Mouse (Mus musculus) liver, embryonic 11.5 days (tissue): Measurements from ENCODE around the gene St7. TPM values are rescaled to one million over a fixed set of nuclear protein-coding genes. Genes with fewer than 3 reads are reported as not detected.

Source experiments
- ATAC-seq: fragments of 200-750 bp; cut with Nextera tagmentation; replicated peaks from 2 replicates; pipeline ENCODE4 v1.8.0; 2017; ENCODE audit warnings: moderate number of reproducible peaks, mild to moderate bottlenecking, moderate TSS enrichment, moderate library complexity; ENCODE audit not compliant: low FRiP score
- DNase-seq: peaks from one replicate; pipeline ENCODE4 v3.0.0-alpha.2; 2017; ENCODE audit warnings: low spot score
- H3K27ac ChIP-seq: fragments of 300-500 bp; sonication (generic); 2 replicates; pipeline ENCODE4 v1.5.1; 2014; ENCODE audit warnings: mild to moderate bottlenecking, low read depth, low read length, control low read depth
- H3K27me3 ChIP-seq: fragments of 300-500 bp; sonication (generic); replicated peaks from 2 replicates; pipeline ENCODE4 v1.6.1; 2014; ENCODE audit warnings: low read length, mixed read lengths; ENCODE audit not compliant: control insufficient read depth, insufficient read depth
- H3K36me3 ChIP-seq: fragments of 300-500 bp; sonication (generic); 2 replicates; pipeline ENCODE4 v1.6.1; 2014; ENCODE audit warnings: mild to moderate bottlenecking, low read length, moderate library complexity, mixed read lengths; ENCODE audit not compliant: control insufficient read depth, insufficient read depth
- H3K4me1 ChIP-seq: fragments of 300-500 bp; sonication (generic); replicated peaks from 2 replicates; pipeline ENCODE4 v1.6.1; 2014; ENCODE audit warnings: low read length, mixed read lengths; ENCODE audit not compliant: control insufficient read depth, insufficient read depth
- H3K4me2 ChIP-seq: fragments of 300-500 bp; sonication (generic); 2 replicates; pipeline ENCODE4 v1.6.1; 2014; ENCODE audit warnings: mild to moderate bottlenecking, control low read depth, moderate library complexity
- H3K4me3 ChIP-seq: fragments of 300-500 bp; sonication (generic); 2 replicates; pipeline ENCODE4 v1.5.1; 2014; ENCODE audit warnings: low read depth, low read length, control low read depth
- H3K9ac ChIP-seq: fragments of 300-500 bp; sonication (generic); 2 replicates; pipeline ENCODE4 v1.6.1; 2014; ENCODE audit warnings: low read depth, low read length, control low read depth
- H3K9me3 ChIP-seq: fragments of 300-500 bp; sonication (generic); 2 replicates; pipeline ENCODE4 v1.6.1; 2016; ENCODE audit warnings: low read length, inconsistent platforms, mixed read lengths; ENCODE audit not compliant: control insufficient read depth
- WGBS: fragments of 180-500 bp; shearing (Covaris S2); extraction: QIAGEN DNeasy Blood & Tissue Kit; methylation state at CpG from one replicate; pipeline ENCODE4 v1.1.7; 2014; 5-methylcytosine and 5-hydroxymethylcytosine counted together
- polyA plus RNA-seq: library from polyadenylated mRNA; unstranded; fragments of >200 nt; fragmentation: Nextera tagmentation; extraction: Ambion mirVana; gene quantifications from 2 replicates; pipeline ENCODE4 v1.2.1, GENCODE M21; 2014

The St7 gene
- polyA plus RNA-seq, 1 experiment from 2014 or later = 18.6 TPM

GRCm38 (mm10) chr6:17887765-17888164 lies 195.0 kb downstream of the St7 start:
- Histone ChIP-seq H3K4me3 (no peak overlapping the region), H3K9me3 (no peaks in the 10 kb centered on the region), H3K4me2 (no peak overlapping the region), H3K9ac (no peak overlapping the region), H3K27ac (no peak overlapping the region), H3K36me3 (no peaks in the 10 kb centered on the region), H3K4me1 (no peaks in the 10 kb centered on the region), H3K27me3 (no peaks in the 10 kb centered on the region)
- DNase-seq (no peak), ATAC-seq (no peak)
- WGBS = 76% methylated on average over 6 of the region's 6 CpGs

- no peak for ATAC-seq
- H3K9ac ChIP-seq = no peak overlapping the region
- DNase-seq = no peak
- H3K9me3 ChIP-seq = no peaks in the 10 kb centered on the region
- no peaks in the 10 kb centered on the region for H3K36me3 ChIP-seq
- no peaks in the 10 kb centered on the region for H3K27me3 ChIP-seq
- H3K27ac ChIP-seq = no peak overlapping the region
- H3K4me2 ChIP-seq = no peak overlapping the region
- H3K4me3 ChIP-seq = no peak overlapping the region
- H3K4me1 ChIP-seq = no peaks in the 10 kb centered on the region
- WGBS = 90% methylated on average over 3 of the region's 3 CpGs
Observed at GRCm38 (mm10) chr6:17895562-17895961, 202.8 kb downstream of the St7 start.

GRCm38 (mm10) chr6:17898539-17898938 lies 205.8 kb downstream of the St7 start:
- H3K4me3 ChIP-seq = no peak overlapping the region
- no peak overlapping the region for H3K9ac ChIP-seq
- H3K4me2 ChIP-seq = no peak overlapping the region
- H3K27me3 ChIP-seq = no peaks in the 10 kb centered on the region
- no peak overlapping the region for H3K27ac ChIP-seq
- no peak for ATAC-seq
- 67% methylated on average over 1 of the region's 1 CpGs for WGBS
- DNase-seq = no peak
- no peaks in the 10 kb centered on the region for H3K9me3 ChIP-seq
- H3K36me3 ChIP-seq = no peaks in the 10 kb centered on the region
- H3K4me1 ChIP-seq = no peaks in the 10 kb centered on the region

- H3K9ac ChIP-seq = no peak overlapping the region
- WGBS = 78% methylated on average over 3 of the region's 3 CpGs
- H3K4me3 ChIP-seq = no peak overlapping the region
- DNase-seq (no peak), ATAC-seq (no peak)
- no peaks in the 10 kb centered on the region for H3K9me3 ChIP-seq
- H3K36me3 ChIP-seq = no peaks in the 10 kb centered on the region
- H3K4me2 ChIP-seq = no peak overlapping the region
- no peaks in the 10 kb centered on the region for H3K27me3 ChIP-seq
- no peak overlapping the region for H3K27ac ChIP-seq
- no peaks in the 10 kb centered on the region for H3K4me1 ChIP-seq
Observed at GRCm38 (mm10) chr6:17903355-17903754, 210.6 kb downstream of the St7 start.

GRCm38 (mm10) chr6:17905776-17906175 lies 213.0 kb downstream of the St7 start:
- no peaks in the 10 kb centered on the region for H3K4me1 ChIP-seq
- H3K4me2 ChIP-seq = no peak overlapping the region
- DNase-seq = no peak
- no peak overlapping the region for H3K9ac ChIP-seq
- H3K27me3 ChIP-seq = no peaks in the 10 kb centered on the region
- no peak for ATAC-seq
- H3K36me3 ChIP-seq = no peaks in the 10 kb centered on the region
- 72% methylated on average over 3 of the region's 3 CpGs for WGBS
- no peak overlapping the region for H3K4me3 ChIP-seq
- H3K27ac ChIP-seq = no peak overlapping the region
- H3K9me3 ChIP-seq = no peaks in the 10 kb centered on the region

GRCm38 (mm10) chr6:17906289-17906688 lies 213.6 kb downstream of the St7 start:
- H3K27me3 ChIP-seq = no peaks in the 10 kb centered on the region
- ATAC-seq (no peak), DNase-seq (no peak)
- H3K4me3 ChIP-seq = no peak overlapping the region
- no peak overlapping the region for H3K9ac ChIP-seq
- no peaks in the 10 kb centered on the region for H3K36me3 ChIP-seq
- no peak overlapping the region for H3K27ac ChIP-seq
- no peaks in the 10 kb centered on the region for H3K4me1 ChIP-seq
- no peak overlapping the region for H3K4me2 ChIP-seq
- 57% methylated on average over 6 of the region's 6 CpGs for WGBS
- H3K9me3 ChIP-seq = no peaks in the 10 kb centered on the region

- Histone ChIP-seq H3K4me1 (no peaks in the 10 kb centered on the region), H3K9ac (no peak overlapping the region), H3K27me3 (no peaks in the 10 kb centered on the region), H3K4me2 (no peak overlapping the region), H3K36me3 (no peaks in the 10 kb centered on the region), H3K27ac (no peak overlapping the region), H3K4me3 (no peak overlapping the region), H3K9me3 (no peaks in the 10 kb centered on the region)
- no peak for ATAC-seq
- no peak for DNase-seq
- WGBS = 80% methylated on average over 6 of the region's 6 CpGs
Observed at GRCm38 (mm10) chr6:17912312-17912711, 219.6 kb downstream of the St7 start.

GRCm38 (mm10) chr6:17912825-17913224 lies 220.1 kb downstream of the St7 start:
- DNase-seq (no peak), ATAC-seq (no peak)
- Histone ChIP-seq H3K4me3 (no peak overlapping the region), H3K27me3 (no peaks in the 10 kb centered on the region), H3K9me3 (no peaks in the 10 kb centered on the region), H3K4me1 (no peaks in the 10 kb centered on the region), H3K4me2 (no peak overlapping the region), H3K9ac (no peak overlapping the region), H3K27ac (no peak overlapping the region), H3K36me3 (no peaks in the 10 kb centered on the region)
- 87% methylated on average over 2 of the region's 2 CpGs for WGBS

- H3K4me1 ChIP-seq = no peaks in the 10 kb centered on the region
- H3K36me3 ChIP-seq = no peaks in the 10 kb centered on the region
- H3K9ac ChIP-seq = no peak overlapping the region
- H3K4me3 ChIP-seq = no peak overlapping the region
- H3K27me3 ChIP-seq = no peaks in the 10 kb centered on the region
- H3K27ac ChIP-seq = no peak overlapping the region
- DNase-seq = no peak
- no peak overlapping the region for H3K4me2 ChIP-seq
- WGBS = 80% methylated on average over 1 of the region's 1 CpGs
- ATAC-seq = no peak
- H3K9me3 ChIP-seq = no peaks in the 10 kb centered on the region
Observed at GRCm38 (mm10) chr6:17913315-17913714, 220.6 kb downstream of the St7 start.
